In genomic region chr5:117417442-117417841, GRCm38 (mm10) we compare ENCODE assay signal across 16 mouse cellular contexts.
"Had no signal": no experiment of that assay in that cellular context is flagged by ENCODE, and none has a peak within 500 bp of the region (broad histone marks: within the 10 kb centered on the region; RNA-seq: fewer than 3 reads in every experiment).

No protein-coding gene starts in this region.

- DNase-seq: kidney, adult 11 months; kidney, adult 9 months; kidney, postnatal 36 days; layer of hippocampus, adult 9-11 months; layer of hippocampus, postnatal 36 days; liver, embryonic 13.5 days; lung, embryonic 14.5 days; lung, postnatal 10 days; thymus, postnatal 14 days had no signal

- H3K4me3 ChIP-seq: limb, embryonic 12.5 days; liver, embryonic 13.5 days; megakaryocyte, embryonic 14.5 days; midbrain, embryonic 15.5 days; neural tube, embryonic 12.5 days had no signal

- H3K9me3 ChIP-seq: limb, embryonic 12.5 days; liver, embryonic 13.5 days; megakaryocyte, embryonic 14.5 days; midbrain, embryonic 15.5 days; neural tube, embryonic 12.5 days had no signal

- H3K4me2 ChIP-seq: limb, embryonic 12.5 days; liver, embryonic 13.5 days; lung, embryonic 14.5 days; midbrain, embryonic 11.5 days; neural tube, embryonic 12.5 days had no signal

- H3K27me3 ChIP-seq: midbrain, embryonic 15.5 days had no signal

- H3K9ac ChIP-seq: limb, embryonic 12.5 days; liver, embryonic 13.5 days; lung, embryonic 14.5 days; midbrain, embryonic 15.5 days; neural tube, embryonic 12.5 days had no signal

- ATAC-seq: midbrain, embryonic 15.5 days had no signal

- H3K36me3 ChIP-seq: limb, embryonic 12.5 days; liver, embryonic 13.5 days; midbrain, embryonic 15.5 days; neural tube, embryonic 12.5 days had no signal

- H3K27ac ChIP-seq: kidney, postnatal 0 days; limb, embryonic 12.5 days; liver, embryonic 13.5 days; midbrain, embryonic 15.5 days; neural tube, embryonic 12.5 days; stomach, postnatal 0 days had no signal
